Mouse (Mus musculus) brain, embryonic 14.5 days (tissue): Measurements from ENCODE around the gene Slc46a1.

Source experiments
- CTCF ChIP-seq: fragments of 200-500 bp; IDR thresholded peaks from 2 replicates; pipeline ENCODE4 v1.5.1; 2012; ENCODE audit warnings: inconsistent platforms, mild to moderate bottlenecking, moderate library complexity, borderline replicate concordance; ENCODE audit not compliant: insufficient read depth, insufficient read length; ENCODE audit errors: extremely low read depth
- POLR2A ChIP-seq: fragments of 200-500 bp; IDR thresholded peaks from 2 replicates; pipeline ENCODE4 v1.6.1; 2012; ENCODE audit warnings: mild to moderate bottlenecking, inconsistent platforms, borderline replicate concordance; ENCODE audit not compliant: poor library complexity, insufficient read depth, insufficient read length, severe bottlenecking; ENCODE audit errors: extremely low read depth

DNA sequence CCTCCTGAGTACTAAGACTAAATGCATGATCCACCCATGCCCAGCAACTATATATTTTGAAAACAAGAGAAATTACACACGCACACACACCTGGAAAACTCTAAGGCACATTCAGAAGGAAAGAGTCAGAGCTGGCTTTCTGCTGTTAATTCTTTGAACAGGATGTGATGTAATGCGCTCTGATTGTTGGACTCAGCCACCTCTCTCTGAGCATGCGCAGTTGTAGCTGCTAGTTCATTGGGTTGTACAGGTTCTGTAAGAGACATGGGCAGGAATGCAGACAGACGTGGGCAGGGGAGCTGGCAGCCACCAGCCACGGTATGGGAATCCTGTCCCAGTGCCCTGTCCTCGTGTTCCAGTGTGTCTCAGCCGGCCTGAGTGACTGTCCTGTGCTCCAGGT is 11.2 kb upstream of the Slc46a1 start:
- TF ChIP-seq POLR2A (no peak), CTCF (no peak)
